Mouse (Mus musculus): ENCODE results near the gene Ifit1. TPM values are rescaled to one million over a fixed set of nuclear protein-coding genes. Genes with fewer than 3 reads are reported as not detected.

Gene Ifit1
- polyA plus RNA-seq, 1 experiment, result 13.4 TPM

DNA sequence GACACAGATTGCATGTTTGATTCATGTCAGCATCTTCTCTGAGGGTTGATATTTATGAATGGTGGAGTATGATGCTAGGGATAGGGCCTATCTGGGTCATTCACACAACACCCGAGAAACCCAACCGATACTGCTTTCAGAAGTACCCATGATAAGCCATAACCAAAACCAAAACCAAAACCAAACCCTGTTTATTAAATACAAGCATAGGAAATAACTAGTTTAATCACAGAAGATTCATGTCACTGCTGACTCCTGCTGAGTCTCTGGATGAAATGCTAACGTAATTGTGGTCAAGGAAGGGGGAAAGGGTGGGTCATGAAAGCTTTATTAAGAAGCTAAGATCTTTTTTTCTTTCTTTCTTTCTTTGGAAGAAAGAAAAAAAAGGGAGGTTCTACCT is 9.6 kb downstream of the Ifit1 start:
- no peak for DNase-seq (ENCODE audit: low read depth, low spot score)
- 74% methylated on average over 3 of the region's 3 CpGs for WGBS

DNA sequence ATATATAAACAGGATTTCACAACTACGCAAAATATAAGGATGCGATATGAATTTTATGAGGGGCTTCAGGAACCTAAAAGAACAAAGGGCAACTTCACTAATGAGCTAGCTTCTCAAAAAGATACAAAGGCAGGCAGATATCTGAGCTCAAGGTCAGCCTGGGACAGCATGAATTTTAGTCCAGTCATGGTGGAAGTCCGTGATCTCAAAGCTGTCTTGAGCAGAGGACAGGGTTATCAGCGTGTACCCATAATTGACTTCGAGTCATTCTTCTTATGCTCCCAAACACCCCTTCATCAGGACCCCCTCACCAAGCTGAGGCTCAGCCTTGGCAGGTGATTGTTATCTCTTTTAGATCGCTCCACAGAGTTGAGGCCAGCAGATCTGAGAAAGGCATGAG is 10.3 kb downstream of the Ifit1 start:
- no peak for DNase-seq (ENCODE audit: low read depth, low spot score)
- 86% methylated on average over 6 of the region's 6 CpGs for WGBS

DNA sequence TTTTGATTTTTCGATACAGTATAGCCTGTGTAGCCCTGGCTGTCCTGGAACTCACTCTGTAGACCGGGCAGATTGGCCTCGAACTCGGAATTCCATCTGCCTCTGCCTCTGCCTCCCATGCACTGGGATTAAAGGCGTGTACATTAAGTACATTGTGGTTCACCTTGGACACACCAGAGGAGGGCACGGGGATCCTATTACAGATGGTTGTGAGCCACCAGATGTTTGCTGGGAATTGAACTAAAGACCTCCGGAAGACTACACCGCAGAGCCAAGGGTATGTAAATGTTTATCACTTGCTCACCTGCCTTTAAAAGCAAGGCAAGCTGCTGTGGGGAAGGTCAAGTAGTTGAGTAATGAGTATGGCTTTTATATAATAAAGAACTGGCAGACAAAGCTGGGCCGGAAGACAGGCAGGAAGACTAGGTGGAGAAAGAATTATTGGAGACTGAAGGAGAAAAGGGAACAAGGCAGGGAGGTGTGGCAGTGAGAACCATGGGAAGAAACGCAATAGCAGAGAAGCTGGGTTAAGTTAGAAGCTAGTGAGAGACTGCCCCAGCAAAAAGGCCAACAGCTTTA is 14.6 kb downstream of the Ifit1 start:
- 66% methylated on average over 10 of the region's 10 CpGs for WGBS

DNA sequence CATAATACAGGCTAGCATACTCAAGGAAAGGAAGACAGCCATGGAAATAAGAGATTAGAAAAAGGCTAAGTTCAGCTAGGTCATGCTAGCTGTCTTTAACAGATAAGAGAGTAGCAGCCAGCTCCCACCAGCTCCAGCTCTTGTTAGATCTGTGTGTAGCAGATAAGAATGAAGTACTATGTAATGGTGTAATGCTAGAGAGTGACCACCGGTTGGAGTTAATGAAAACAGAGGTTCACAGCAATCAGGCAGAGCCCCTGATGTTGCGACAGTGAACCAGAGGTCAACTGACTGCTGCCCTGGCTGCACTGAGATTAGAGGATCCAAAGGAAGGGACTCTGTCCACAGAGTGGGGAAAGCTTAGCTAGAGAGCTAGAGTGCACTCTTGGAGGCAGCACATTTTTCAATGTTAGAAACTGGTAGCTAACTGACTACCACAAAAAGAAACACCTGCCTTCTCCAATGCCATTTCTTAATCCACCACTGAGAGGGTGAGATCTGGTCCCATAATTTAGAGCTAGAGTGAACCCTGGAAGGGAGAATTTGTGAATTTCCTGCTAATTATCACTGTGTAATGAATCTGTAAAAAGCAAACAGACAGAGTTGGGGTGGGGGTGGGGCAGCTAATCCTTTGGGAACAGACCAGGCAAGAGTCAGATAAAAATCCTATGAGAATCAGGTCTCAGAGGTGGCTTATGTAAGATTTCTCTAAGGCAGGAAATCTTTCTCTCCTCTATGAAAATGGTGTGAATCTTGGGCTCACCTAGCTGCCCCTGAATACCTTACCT is 16.0 kb downstream of the Ifit1 start:
- no peak for DNase-seq (ENCODE audit: low read depth, low spot score)
- WGBS, result 55% methylated on average over 2 of the region's 2 CpGs

More for the DNA sequence above, 14.6 kb downstream of the Ifit1 start:
- DNase-seq (ENCODE audit: low read depth, low spot score), result no peak

DNA sequence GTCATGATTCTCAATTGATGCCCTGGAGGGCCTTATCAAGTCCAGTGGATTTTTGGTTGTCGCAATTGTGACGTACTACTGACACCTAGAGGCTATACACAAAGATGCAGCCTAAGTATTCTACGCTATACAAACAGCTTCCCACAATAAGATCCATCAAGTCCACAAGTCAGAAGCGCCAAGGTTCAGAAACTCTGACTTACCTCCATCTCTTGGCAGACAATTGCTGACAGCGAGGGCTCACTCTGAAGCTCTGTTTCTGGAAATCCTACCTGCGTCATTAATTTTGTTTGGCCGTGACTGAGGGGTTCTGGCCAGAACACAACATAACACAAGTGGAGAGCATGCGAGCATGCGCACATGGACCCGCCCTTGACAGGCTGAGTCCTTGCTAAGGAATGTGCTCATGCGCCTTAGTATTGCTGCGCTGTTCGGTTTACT is 21.4 kb downstream of the Ifit1 start:
- peak; percentile 62 for DNase-seq (ENCODE audit: low read depth, low spot score)
- 3% methylated on average over 13 of the region's 13 CpGs for WGBS

DNA sequence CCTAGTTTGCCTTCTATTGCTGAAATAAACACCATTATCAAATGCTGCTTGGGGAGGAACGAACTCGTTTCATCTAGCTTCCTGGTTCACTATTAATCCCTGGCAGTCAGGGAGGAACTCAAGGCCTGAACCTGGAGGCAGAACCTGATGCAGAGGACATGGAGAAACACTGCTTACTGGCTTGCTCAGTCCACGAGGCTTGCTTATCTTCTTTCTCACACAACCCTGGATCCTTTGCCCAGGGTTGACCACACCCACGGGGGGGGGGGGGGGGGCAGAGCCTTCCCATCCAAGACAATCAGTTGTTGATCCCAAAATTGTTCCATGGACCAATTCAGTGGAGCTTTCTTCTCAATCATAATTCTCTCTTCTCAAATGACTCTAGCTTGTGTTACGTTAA is 22.1 kb downstream of the Ifit1 start:
- WGBS, result 30% methylated on average over 5 of the region's 5 CpGs
- no peak for DNase-seq (ENCODE audit: low read depth, low spot score)

DNA sequence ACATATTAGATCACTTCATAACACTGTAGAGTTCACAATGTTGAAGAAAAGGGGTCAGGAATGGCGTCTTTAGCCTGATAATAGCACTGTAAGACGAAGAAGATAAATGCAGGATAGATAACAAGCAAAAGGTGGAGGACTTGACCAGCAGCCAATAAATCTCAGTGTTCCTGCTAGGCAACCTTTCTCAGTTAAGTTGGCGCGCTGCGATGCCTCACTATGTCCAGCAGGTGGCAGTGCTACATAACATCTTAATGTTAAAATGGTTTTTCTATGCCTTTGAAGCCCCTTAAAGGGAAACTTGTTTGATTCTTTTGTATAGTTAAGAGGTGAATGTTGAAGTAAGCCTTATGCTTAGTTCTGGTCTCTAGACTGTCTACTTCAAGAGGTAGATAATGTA is 25.5 kb downstream of the Ifit1 start:
- WGBS, result under 1% methylated on average over 5 of the region's 5 CpGs
- peak; percentile 45 for DNase-seq (ENCODE audit: low read depth, low spot score)

DNA sequence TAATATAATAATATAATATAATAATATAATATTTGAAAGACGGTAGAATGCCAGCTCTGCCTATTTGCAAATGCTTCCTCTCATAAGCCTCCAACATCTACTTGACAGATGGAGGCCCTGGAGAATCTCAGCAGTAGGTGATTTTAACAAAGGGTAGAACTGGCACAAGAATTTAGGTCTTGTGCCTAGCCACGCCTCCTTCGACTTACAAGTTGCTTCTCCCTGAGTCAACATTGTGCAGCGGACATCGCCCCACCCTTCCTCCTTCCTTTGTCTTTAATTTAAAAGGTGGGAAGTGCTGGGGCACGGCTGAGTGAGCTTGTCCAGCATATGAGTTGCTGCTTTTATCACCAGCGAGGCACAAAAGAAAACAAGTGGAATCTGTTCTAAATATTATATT is 32.8 kb downstream of the Ifit1 start:
- DNase-seq (ENCODE audit: low read depth, low spot score), result no peak
- 31% methylated on average over 7 of the region's 7 CpGs for WGBS

DNA sequence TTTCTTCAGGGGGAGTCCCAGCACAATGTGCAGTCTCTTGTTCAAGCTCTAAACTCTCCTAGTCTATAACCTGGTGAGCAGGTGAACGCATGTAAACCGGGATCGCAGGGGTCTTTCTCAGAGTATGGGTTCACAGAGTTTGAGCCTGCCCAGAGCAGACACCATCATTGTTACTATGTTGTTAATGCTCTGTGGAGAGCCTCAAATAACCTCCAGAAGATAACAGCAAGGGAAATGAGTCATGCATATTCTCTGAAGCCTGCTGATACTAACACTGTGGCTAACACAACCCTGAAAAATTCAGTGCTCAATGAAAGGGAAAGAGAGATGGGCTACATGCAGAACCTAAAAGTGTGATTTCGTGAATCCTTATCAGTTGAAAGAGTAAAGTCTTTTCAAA is 37.8 kb downstream of the Ifit1 start:
- DNase-seq (ENCODE audit: low read depth, low spot score), result no peak
- WGBS, result 88% methylated on average over 4 of the region's 4 CpGs

DNA sequence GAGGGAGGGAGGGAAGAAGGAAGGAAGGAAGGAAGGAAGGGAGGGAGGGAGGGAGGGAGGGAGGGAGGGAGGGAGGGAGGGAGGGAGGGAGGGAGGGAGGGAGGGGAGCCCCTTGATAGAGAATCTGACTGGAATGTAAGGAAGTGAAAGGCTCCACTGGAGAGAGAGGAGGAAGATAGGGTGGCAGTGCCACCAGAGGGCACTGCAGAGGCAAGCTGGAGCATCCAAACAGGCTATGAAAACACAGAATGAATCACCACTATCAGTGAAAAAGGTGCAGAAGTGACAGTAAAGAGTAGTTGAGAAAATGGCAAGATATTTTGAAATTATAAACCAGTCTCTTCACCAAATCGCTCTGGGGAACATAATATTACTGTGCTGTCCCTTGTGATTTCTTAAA is 44.2 kb downstream of the Ifit1 start:
- WGBS, result 65% methylated on average over 1 of the region's 1 CpGs
- DNase-seq (ENCODE audit: low read depth, low spot score), result no peak

DNA sequence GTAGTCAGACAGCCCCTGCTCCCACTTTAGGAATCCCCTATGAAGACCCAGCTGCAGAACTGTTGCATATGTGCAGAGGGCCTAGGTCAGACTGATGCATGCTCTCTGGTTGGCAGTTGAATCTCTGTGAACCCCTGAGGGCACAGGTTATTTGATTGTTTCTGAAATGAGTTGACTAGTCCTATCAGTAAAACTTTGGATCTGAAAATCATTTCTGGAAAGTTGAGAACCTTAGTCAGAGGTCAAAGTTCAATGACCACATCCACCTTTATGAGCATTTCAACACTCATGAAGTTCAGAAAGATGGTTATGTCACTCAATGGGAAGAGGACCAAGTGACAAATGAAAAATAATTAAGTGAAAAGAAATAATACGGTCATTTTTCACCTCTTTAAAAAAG is 44.9 kb downstream of the Ifit1 start:
- DNase-seq (ENCODE audit: low read depth, low spot score), result no peak

DNA sequence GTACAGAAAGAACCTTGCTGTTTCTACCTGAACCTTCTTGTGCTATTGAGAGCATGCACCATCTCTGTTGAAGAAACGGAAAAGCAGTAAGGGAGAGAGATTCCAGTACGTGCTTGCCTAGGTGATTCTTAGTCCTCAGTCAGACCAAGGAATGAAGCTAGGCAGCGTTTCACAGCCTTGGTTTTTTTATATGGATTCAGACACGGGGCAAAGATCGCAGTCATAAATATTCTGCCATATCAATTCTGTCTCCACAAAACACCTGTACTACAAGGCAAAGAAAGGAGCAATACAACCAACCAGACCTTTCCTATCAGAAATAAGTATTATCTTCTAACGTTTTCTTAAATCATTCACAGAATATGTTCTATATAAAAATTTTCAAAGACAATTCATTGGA is 50.7 kb downstream of the Ifit1 start:
- WGBS, result 30% methylated on average over 6 of the region's 6 CpGs

More for the DNA sequence above, 44.9 kb downstream of the Ifit1 start:
- WGBS, result 83% methylated on average over 1 of the region's 1 CpGs

DNA sequence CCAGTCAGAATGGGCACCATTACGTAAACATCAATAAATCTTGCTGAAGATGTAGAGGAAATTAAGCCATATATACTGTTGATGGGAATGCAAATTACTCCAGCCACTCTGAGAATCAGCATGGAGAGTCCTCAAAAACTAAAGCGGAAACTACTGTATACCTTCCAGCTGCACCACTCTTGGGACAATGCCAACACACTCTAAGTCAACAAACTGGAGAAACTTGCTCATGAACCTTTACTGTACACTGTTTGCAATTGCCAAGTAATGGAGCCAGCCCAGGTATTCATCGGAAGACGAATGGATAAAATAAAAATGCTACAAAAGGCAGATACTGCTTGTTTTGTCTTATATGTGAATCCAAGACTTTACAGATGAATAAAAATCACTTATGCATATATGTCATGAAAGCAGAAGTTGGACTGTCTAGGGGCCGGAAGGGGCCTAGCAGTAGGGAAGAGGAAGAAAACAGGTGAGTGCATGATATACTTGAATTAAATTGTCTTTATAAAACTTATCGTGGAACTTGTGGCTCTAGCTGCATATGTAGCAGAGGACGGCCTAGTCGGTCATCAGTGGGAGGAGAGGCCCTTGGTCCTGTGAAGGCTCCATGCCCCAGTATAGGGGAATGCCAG is 55.8 kb downstream of the Ifit1 start:
- peak; percentile 75 for DNase-seq (ENCODE audit: low read depth, low spot score)
- 32% methylated on average over 8 of the region's 8 CpGs for WGBS

More for the DNA sequence above, 50.7 kb downstream of the Ifit1 start:
- DNase-seq (ENCODE audit: low read depth, low spot score), result no peak

DNA sequence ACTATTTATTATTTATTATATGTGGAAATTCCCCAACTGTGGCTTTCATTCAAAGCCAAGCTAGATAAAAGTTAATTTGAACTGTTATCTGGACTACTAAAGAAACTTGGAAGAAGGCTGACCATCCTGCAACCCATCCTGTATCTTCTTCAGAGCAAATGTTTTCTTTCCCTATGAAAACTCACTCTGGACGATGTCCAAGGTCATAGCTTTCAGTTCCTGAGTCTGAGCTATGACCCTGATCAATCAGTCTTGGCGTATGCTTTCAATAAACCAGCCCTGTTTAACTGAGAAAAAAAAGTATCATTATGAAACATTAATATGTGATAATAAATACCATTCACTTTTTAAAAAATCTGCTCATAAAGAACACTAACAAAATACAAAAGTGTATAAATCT is 56.8 kb downstream of the Ifit1 start:
- WGBS, result 19% methylated on average over 2 of the region's 2 CpGs
- DNase-seq (ENCODE audit: low read depth, low spot score), result no peak

DNA sequence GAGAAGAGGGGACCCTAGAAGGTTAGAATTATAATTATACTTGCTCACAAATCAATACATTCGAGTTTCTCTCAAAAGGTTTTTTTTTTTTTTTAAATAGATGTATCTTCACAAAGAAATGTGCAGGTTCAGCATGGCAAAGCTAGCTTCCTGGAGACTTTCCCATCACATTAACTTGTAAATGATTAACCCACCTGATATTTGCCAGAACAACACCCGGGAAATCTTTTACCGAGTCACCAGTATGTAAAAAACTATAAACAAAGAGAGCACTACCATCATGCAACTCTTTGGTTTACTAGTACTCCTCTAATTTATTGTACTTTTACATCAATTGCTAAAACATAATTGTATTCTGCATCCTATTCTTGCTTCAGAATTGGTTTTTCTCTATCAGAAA is 57.8 kb downstream of the Ifit1 start:
- 26% methylated on average over 3 of the region's 3 CpGs for WGBS
- DNase-seq (ENCODE audit: low read depth, low spot score), result no peak

DNA sequence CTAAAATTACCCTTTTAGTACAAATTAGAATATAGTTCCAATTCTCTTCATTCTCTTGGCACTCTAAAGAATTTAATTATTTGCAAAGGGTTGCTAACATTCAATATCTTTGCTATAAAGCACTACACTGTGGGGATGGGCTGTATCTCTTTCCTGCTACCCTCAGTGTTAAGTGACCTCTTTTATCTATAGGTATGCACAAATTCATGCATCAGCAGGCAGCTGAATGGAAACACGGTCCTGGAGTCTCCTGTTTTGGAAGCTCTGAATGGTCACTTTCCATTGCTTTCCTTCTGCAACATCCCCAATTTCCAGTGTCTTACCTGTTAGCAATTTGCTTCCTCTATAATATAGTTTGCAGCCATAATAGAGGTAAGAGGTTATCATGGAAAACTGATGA is 58.2 kb downstream of the Ifit1 start:
- 40% methylated on average over 1 of the region's 1 CpGs for WGBS
- no peak for DNase-seq (ENCODE audit: low read depth, low spot score)

DNA sequence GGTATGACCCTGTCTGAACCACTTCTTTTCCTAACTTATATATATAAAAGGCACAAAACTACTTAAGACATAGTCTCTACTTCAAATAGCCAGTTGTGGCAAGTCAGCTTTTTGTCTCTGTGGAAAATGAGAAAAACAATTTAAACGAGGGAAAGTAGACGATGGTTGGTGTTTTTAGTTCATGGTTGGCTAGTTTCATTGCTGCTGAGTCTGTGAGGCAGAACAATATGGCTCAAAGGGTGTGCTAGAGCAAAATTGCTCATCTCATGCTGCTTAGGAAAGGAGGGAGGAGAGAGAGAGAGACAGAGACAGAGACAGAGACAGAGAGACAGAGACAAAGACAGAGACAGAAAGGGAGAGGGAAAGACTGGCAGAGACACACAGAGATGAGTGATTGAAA is 58.6 kb downstream of the Ifit1 start:
- WGBS, result 67% methylated on average over 2 of the region's 2 CpGs
- DNase-seq (ENCODE audit: low read depth, low spot score), result no peak
